Mouse (Mus musculus): ENCODE data around the gene Pitpnm3. TPM values are rescaled to one million over a fixed set of nuclear protein-coding genes. Genes with fewer than 3 reads are reported as not detected.

Gene Pitpnm3
- polyA plus RNA-seq, 1 experiment from 2014 or later: 1.5 TPM

DNA sequence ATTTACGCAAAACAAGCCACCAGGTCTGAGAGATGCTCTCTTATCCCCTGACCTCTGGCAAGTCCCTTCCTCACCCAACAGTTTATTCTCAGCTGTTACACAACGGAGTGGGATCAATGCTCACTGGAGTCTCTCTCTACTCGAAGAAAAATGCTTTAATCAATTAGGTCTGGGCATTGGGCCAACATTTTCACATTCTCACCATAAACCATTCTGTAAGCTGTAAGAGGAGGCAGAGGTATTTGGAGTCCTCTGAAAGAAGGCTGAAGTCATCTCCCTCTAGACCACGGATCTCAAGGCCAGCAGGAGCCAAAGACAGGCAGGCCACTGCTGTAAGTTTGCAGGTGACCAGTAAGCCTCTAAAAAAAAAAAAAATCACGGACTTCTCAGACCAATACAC is 125.2 kb downstream of the Pitpnm3 start:
- H3K27me3 ChIP-seq: peaks cover 15% of the 10 kb centered on the region
- WGBS: 65% methylated on average over 5 of the region's 5 CpGs
- H3K4me1 ChIP-seq: peaks cover 28% of the 10 kb centered on the region
- H3K9ac ChIP-seq (replicated peaks): no peak overlapping the region
- H3K36me3 ChIP-seq: no peaks in the 10 kb centered on the region
- no peak overlapping the region for H3K4me3 ChIP-seq
- no peaks in the 10 kb centered on the region for H3K9me3 ChIP-seq
- H3K27ac ChIP-seq (replicated peaks): peak overlapping the region; percentile 74; the same call in 1 of the 2 replicates
- H3K4me2 ChIP-seq (replicated peaks): no peak overlapping the region
- ATAC-seq (ENCODE audit: low FRiP score, low read depth): no peak

GRCm38 (mm10) chr11:72005547-72005946 is 130.0 kb downstream of the Pitpnm3 start:
- H3K4me2 ChIP-seq (replicated peaks): no peak overlapping the region
- ATAC-seq (ENCODE audit: low FRiP score, low read depth): no peak
- no peak overlapping the region for H3K4me3 ChIP-seq
- WGBS: 89% methylated on average over 6 of the region's 6 CpGs
- no peaks in the 10 kb centered on the region for H3K9me3 ChIP-seq
- H3K4me1 ChIP-seq: peaks cover 4% of the 10 kb centered on the region
- peaks cover 4% of the 10 kb centered on the region; the same call in 1 of the 2 replicates for H3K27me3 ChIP-seq
- H3K9ac ChIP-seq (replicated peaks): no peak overlapping the region
- no peak overlapping the region for H3K27ac ChIP-seq (replicated peaks)
- H3K36me3 ChIP-seq: no peaks in the 10 kb centered on the region

DNA sequence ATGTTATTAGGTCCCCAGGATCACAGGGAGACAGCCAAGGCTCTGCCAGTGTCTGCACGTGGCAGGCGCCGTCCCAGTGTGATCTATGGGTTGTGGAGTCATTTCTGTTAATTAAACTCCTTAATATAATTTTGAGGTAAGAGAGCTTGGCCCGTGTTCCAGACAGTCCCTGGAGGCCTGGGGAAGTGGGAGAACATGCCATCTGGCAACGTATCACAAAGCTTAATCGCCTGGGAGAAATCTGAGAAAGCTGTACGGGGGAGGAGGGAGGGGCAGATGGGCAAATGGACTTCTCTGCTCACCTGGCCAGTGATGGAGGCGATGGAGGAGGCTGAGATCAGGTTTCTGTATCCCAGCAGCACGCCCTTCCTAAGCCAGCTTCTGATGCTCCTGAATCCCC is 132.4 kb downstream of the Pitpnm3 start:
- H3K27me3 ChIP-seq: peaks cover 4% of the 10 kb centered on the region; the same call in 1 of the 2 replicates
- no peak overlapping the region for H3K4me3 ChIP-seq
- 68% methylated on average over 9 of the region's 9 CpGs for WGBS
- no peak overlapping the region for H3K9ac ChIP-seq (replicated peaks)
- ATAC-seq (ENCODE audit: low FRiP score, low read depth): no peak
- no peaks in the 10 kb centered on the region for H3K36me3 ChIP-seq
- no peaks in the 10 kb centered on the region for H3K4me1 ChIP-seq
- no peaks in the 10 kb centered on the region for H3K9me3 ChIP-seq
- H3K4me2 ChIP-seq (replicated peaks): no peak overlapping the region
- no peak overlapping the region for H3K27ac ChIP-seq (replicated peaks)

DNA sequence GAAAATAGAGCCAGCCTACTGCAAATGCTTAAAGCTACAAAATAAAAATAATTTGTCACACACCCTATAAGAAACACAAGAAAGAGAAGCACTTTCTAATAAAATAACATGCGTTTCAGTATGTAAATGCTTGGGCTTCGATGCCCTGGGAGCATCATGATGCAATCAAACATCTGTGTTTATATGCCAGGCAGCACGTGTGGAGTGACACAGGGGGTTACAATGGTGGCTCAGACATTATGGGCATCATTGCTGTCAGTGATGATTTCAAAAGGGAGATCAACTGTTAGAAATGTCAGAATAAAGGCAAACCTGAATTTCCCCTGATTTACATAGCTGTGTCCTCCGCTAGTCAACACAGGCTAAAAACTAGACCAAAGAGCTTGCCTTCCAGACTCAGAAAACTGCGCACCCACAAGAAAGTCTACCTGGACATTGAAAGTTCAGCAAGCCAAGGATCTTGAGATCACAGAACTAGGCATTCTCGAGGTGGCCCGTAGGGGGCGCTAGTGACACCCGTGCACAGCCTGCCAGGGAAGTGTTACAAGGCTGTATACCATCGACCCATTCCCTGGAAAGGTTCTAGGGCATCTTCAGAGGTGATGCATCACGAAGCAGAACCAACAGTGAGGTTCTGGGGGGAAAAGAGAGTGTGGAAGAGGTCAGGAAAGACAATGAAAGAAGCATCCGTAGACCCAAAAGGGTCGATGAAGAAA is 133.3 kb downstream of the Pitpnm3 start:
- Histone ChIP-seq H3K36me3 (no peaks in the 10 kb centered on the region), H3K4me3 (no peak overlapping the region), H3K4me2 (replicated peaks) (no peak overlapping the region), H3K27me3 (0 out of 2 replicates have a peak, but pooled peaks cover 4% of the 10 kb centered on the region), H3K27ac (replicated peaks) (no peak overlapping the region), H3K9me3 (no peaks in the 10 kb centered on the region), H3K9ac (replicated peaks) (no peak overlapping the region), H3K4me1 (no peaks in the 10 kb centered on the region)
- ATAC-seq (ENCODE audit: low FRiP score, low read depth): no peak
- 48% methylated on average over 13 of the region's 13 CpGs for WGBS

- WGBS: 87% methylated on average over 6 of the region's 6 CpGs
- H3K36me3 ChIP-seq: no peaks in the 10 kb centered on the region
- no peak overlapping the region for H3K27ac ChIP-seq (replicated peaks)
- no peak for ATAC-seq (ENCODE audit: low FRiP score, low read depth)
- no peak overlapping the region for H3K4me3 ChIP-seq
- peaks cover 15% of the 10 kb centered on the region for H3K4me1 ChIP-seq
- 0 out of 2 replicates have a peak, but pooled peaks cover 4% of the 10 kb centered on the region for H3K27me3 ChIP-seq
- no peaks in the 10 kb centered on the region for H3K9me3 ChIP-seq
- H3K4me2 ChIP-seq (replicated peaks): no peak overlapping the region
- no peak overlapping the region for H3K9ac ChIP-seq (replicated peaks)
Measured at GRCm38 (mm10) chr11:72000194-72000593, 135.4 kb downstream of the Pitpnm3 start.

Other genes starting within 250 kb of the Pitpnm3 start
- 0.54 and 0.57 TPM in 2 replicates for gene Aipl1, start 98.3 kb downstream of the Pitpnm3 start, polyA plus RNA-seq (2016; fragmentation: Nextera tagmentation; extraction: Ambion mirVana)
- gene Pimreg, start 93.7 kb downstream of the Pitpnm3 start, polyA plus RNA-seq (2016; fragmentation: Nextera tagmentation; extraction: Ambion mirVana): 158 and 166 TPM in 2 replicates
- gene Gm43951, start 71.1 kb upstream of the Pitpnm3 start, polyA plus RNA-seq (2016; fragmentation: Nextera tagmentation; extraction: Ambion mirVana): 0.85 and 0.97 TPM in 2 replicates
- gene 4933427D14Rik, start 71.7 kb upstream of the Pitpnm3 start, polyA plus RNA-seq (2016; fragmentation: Nextera tagmentation; extraction: Ambion mirVana): 29.2 and 30.1 TPM in 2 replicates
- gene Txndc17, start 71.8 kb upstream of the Pitpnm3 start, polyA plus RNA-seq (2016; fragmentation: Nextera tagmentation; extraction: Ambion mirVana): 154 and 162 TPM in 2 replicates
- 53.7 and 58.6 TPM in 2 replicates for gene Med31, start 79.8 kb upstream of the Pitpnm3 start, polyA plus RNA-seq (2016; fragmentation: Nextera tagmentation; extraction: Ambion mirVana)
- gene Slc13a5, start 131.4 kb upstream of the Pitpnm3 start, polyA plus RNA-seq (2016; fragmentation: Nextera tagmentation; extraction: Ambion mirVana): 0.29 and 0.33 TPM in 2 replicates
- gene Xaf1, start 165.9 kb upstream of the Pitpnm3 start, polyA plus RNA-seq (2016; fragmentation: Nextera tagmentation; extraction: Ambion mirVana): 1.6 and 2.0 TPM in 2 replicates
- gene Fbxo39, start 178.7 kb upstream of the Pitpnm3 start, polyA plus RNA-seq (2016; fragmentation: Nextera tagmentation; extraction: Ambion mirVana): not detected in 2 replicates
- gene Tekt1, start 226.7 kb upstream of the Pitpnm3 start, polyA plus RNA-seq (2016; fragmentation: Nextera tagmentation; extraction: Ambion mirVana): 3.8 and 4.6 TPM in 2 replicates